Mouse (Mus musculus): ENCODE results near the gene Tpst2. TPM values are rescaled to one million over a fixed set of nuclear protein-coding genes. Genes with fewer than 3 reads are reported as not detected.

Tpst2 gene
- polyA plus RNA-seq, 1 experiment, result 42.1 TPM

DNA sequence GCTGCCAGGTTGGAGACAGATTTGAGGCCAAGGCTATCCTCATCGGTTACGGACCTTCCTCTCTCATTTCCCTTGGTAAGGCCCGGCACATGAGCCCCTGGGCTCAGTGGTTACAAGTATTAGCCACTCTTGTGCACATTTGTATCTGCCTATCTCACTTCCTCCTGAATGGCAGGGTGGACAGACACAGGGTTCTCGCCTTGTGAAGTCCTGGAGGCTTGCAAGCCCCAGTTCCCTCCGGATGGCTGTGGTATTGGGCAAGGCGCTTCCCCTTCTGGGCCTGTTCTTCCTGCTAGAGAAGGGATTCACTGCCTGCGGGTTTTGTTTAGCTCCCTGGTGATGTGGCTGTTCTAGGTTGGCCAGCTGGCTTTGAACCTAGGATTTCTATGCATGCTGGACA, 3.7 kb downstream of the Tpst2 start:
- no peak for TF ChIP-seq POLR2A (IDR thresholded peaks at IDR 0.05; ENCODE audit: borderline replicate concordance, low read depth, low read length)
- no peak for TF ChIP-seq CTCF (IDR thresholded peaks at IDR 0.05; ENCODE audit: low read depth, low read length)
- peak overlapping the region; percentile 40 for H3K4me3 ChIP-seq (ENCODE audit: insufficient read depth, low read length)
- H3K4me1 ChIP-seq (ENCODE audit: control insufficient read depth, insufficient read depth, low read length), result peaks cover 74% of the 10 kb centered on the region
- H3K27ac ChIP-seq (ENCODE audit: insufficient read depth, low read depth, low read length), result peak overlapping the region; percentile 86

GRCm38 (mm10) chr5:112280863-112281660, 4.6 kb downstream of the Tpst2 start:
- Histone ChIP-seq H3K4me1 (ENCODE audit: control insufficient read depth, insufficient read depth, low read length) (peaks cover 69% of the 10 kb centered on the region), H3K27ac (ENCODE audit: insufficient read depth, low read depth, low read length) (peak overlapping the region; percentile 80), H3K4me3 (ENCODE audit: insufficient read depth, low read length) (no peak overlapping the region)
- TF ChIP-seq CTCF (IDR thresholded peaks at IDR 0.05; ENCODE audit: low read depth, low read length) (no peak), POLR2A (IDR thresholded peaks at IDR 0.05; ENCODE audit: borderline replicate concordance, low read depth, low read length) (no peak)

- H3K4me1 ChIP-seq (ENCODE audit: control insufficient read depth, insufficient read depth, low read length), result peaks cover 75% of the 10 kb centered on the region
- TF ChIP-seq CTCF (IDR thresholded peaks at IDR 0.05; ENCODE audit: low read depth, low read length), result no peak
- H3K27ac ChIP-seq (ENCODE audit: insufficient read depth, low read depth, low read length), result peak overlapping the region; percentile 29
- no peak overlapping the region for H3K4me3 ChIP-seq (ENCODE audit: insufficient read depth, low read length)
Measured at GRCm38 (mm10) chr5:112281676-112282075, 5.2 kb downstream of the Tpst2 start.

- no peak overlapping the region for H3K4me3 ChIP-seq (ENCODE audit: insufficient read depth, low read length)
- H3K4me1 ChIP-seq (ENCODE audit: control insufficient read depth, insufficient read depth, low read length), result peaks cover 80% of the 10 kb centered on the region
- TF ChIP-seq CTCF (IDR thresholded peaks at IDR 0.05; ENCODE audit: low read depth, low read length), result peak; percentile 24; the same call in 1 of the 2 replicates
- no peak for TF ChIP-seq POLR2A (IDR thresholded peaks at IDR 0.05; ENCODE audit: borderline replicate concordance, low read depth, low read length)
- peak overlapping the region; percentile 29 for H3K27ac ChIP-seq (ENCODE audit: insufficient read depth, low read depth, low read length)
Measured at GRCm38 (mm10) chr5:112282123-112282779, 5.8 kb downstream of the Tpst2 start.

- H3K27ac ChIP-seq (ENCODE audit: insufficient read depth, low read depth, low read length), result peak overlapping the region; percentile 29
- H3K4me1 ChIP-seq (ENCODE audit: control insufficient read depth, insufficient read depth, low read length), result peaks cover 83% of the 10 kb centered on the region
- no peak overlapping the region for H3K4me3 ChIP-seq (ENCODE audit: insufficient read depth, low read length)
- TF ChIP-seq POLR2A (IDR thresholded peaks at IDR 0.05; ENCODE audit: borderline replicate concordance, low read depth, low read length) (no peak), CTCF (IDR thresholded peaks at IDR 0.05; ENCODE audit: low read depth, low read length) (no peak)
Measured at GRCm38 (mm10) chr5:112282780-112283482, 6.4 kb downstream of the Tpst2 start.

DNA sequence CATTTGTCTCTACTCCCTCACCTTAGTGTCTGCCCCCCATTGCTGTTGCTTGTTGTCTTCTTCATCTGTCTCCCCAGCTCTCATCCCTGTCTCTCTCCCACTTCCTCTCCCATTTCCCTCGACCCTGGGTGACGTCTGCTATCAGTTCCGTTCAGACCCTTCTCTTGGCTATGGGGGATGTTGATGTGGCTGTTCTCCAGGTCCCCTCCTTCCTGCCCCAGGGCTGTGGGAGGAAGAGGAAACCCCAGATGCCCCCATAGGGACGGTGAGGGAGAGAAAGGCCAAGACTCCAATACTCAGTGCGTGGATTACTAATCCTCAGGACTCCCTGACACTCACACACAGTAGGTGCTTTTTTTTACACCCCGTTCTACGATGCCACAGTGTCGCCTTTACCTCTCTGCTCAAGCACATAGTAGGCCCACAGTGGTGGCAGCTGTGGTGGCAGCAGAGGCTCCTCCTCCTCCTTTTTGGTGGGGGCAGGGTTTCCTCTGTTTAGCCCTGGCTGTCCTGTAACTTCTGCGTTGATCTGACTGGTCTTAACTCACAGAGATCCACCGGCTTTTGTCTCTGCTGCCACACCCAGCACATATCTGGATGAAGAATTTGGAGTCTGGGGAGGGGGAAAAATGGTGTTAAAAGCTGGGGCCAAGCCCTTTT, 7.2 kb downstream of the Tpst2 start:
- TF ChIP-seq POLR2A (IDR thresholded peaks at IDR 0.05; ENCODE audit: borderline replicate concordance, low read depth, low read length), result no peak
- no peak for TF ChIP-seq CTCF (IDR thresholded peaks at IDR 0.05; ENCODE audit: low read depth, low read length)
- H3K4me1 ChIP-seq (ENCODE audit: control insufficient read depth, insufficient read depth, low read length), result peaks cover 84% of the 10 kb centered on the region
- H3K27ac ChIP-seq (ENCODE audit: insufficient read depth, low read depth, low read length), result peak overlapping the region; percentile 42
- H3K4me3 ChIP-seq (ENCODE audit: insufficient read depth, low read length), result no peak overlapping the region

DNA sequence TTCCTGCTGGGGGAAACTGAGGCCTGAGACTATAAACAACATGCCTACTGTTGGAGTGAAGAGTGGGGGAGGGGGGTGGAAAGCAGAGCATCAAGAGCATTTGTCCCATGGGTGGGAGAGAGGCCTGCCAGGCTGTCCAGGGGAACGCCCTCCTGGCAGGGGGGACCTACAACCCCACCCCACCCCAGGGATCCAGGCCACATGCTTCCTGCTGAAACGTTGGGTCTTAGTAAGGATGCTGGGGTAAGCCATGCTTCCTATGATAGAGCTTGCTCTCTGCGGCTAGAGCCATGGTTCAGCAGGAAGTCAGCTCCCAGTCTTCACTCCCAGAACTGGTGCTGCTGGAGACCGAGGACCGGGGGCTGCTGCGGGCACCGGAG, 7.7 kb downstream of the Tpst2 start:
- Histone ChIP-seq H3K4me1 (ENCODE audit: control insufficient read depth, insufficient read depth, low read length) (peaks cover 79% of the 10 kb centered on the region), H3K4me3 (ENCODE audit: insufficient read depth, low read length) (no peak overlapping the region), H3K27ac (ENCODE audit: insufficient read depth, low read depth, low read length) (0 out of 2 replicates have a peak overlapping the region, but pooled peaks have one; percentile 42)
- no peak for TF ChIP-seq CTCF (IDR thresholded peaks at IDR 0.05; ENCODE audit: low read depth, low read length)
- TF ChIP-seq POLR2A (IDR thresholded peaks at IDR 0.05; ENCODE audit: borderline replicate concordance, low read depth, low read length), result no peak

DNA sequence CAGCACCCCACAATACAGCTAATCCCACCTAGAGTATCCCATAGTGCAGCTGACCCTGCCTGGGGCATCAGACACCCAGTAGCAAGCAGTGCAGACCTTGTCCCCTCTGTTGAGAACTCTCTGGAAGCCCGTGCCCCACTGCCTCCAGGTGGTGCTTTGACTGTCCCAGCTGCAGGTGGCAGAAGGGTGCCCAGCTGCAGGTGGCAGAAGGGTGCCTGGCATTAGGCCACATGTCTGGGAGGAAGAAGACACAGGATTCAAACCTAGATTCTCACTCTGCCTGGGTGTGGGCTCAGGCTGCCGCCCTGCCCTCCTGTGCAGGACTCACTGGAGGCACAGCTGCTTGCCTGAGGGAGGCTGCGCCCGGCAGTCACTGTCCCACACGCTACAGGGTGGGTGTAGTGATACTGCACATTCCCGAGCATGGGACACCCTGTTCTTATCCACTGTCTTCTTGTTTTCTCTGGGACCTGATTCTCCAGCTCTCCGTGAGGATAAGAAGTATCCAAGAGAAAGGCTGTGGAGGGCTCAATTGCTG, 9.1 kb downstream of the Tpst2 start:
- Histone ChIP-seq H3K4me3 (ENCODE audit: insufficient read depth, low read length) (no peak overlapping the region), H3K27ac (ENCODE audit: insufficient read depth, low read depth, low read length) (no peak overlapping the region), H3K4me1 (ENCODE audit: control insufficient read depth, insufficient read depth, low read length) (peaks cover 73% of the 10 kb centered on the region)
- TF ChIP-seq POLR2A (IDR thresholded peaks at IDR 0.05; ENCODE audit: borderline replicate concordance, low read depth, low read length) (no peak), CTCF (IDR thresholded peaks at IDR 0.05; ENCODE audit: low read depth, low read length) (no peak)

DNA sequence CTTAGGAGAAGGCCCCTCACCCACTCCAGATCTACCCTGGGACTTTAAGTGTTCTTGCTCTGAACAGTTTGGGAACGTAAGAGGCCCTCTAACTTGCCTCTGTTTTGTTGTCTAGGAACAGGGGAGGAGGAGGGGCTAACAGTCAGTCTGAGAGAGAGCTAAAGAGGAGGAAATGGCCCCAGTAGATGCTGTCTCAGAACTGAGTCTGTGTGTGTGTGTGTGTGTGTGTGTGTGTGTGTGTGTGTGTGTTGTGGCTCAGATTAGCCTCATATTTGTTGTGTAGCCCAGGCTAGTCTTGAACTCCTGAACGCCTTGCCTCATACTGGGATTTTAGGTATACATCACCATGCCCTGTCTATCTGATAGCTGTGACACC, 10.1 kb downstream of the Tpst2 start:
- peaks cover 63% of the 10 kb centered on the region for H3K4me1 ChIP-seq (ENCODE audit: control insufficient read depth, insufficient read depth, low read length)
- TF ChIP-seq POLR2A (IDR thresholded peaks at IDR 0.05; ENCODE audit: borderline replicate concordance, low read depth, low read length), result no peak
- TF ChIP-seq CTCF (IDR thresholded peaks at IDR 0.05; ENCODE audit: low read depth, low read length), result no peak
- H3K4me3 ChIP-seq (ENCODE audit: insufficient read depth, low read length), result no peak overlapping the region
- H3K27ac ChIP-seq (ENCODE audit: insufficient read depth, low read depth, low read length), result no peak overlapping the region

All from bone marrow macrophage, adult 2 months (primary cell).